Mouse (Mus musculus): Measurements from ENCODE around the gene Zfp36l2.
A peak's percentile ranks its signal among the peaks of the same experiment; 100 is the strongest.

Gene Zfp36l2

GRCm38 (mm10) chr17:84152206-84152975, 35.4 kb downstream of the Zfp36l2 start:
- DNase-seq (ENCODE audit: low read depth, low spot score) = peak; percentile 31

GRCm38 (mm10) chr17:84151306-84151705, 36.4 kb downstream of the Zfp36l2 start:
- DNase-seq (ENCODE audit: low read depth, low spot score) = peak; percentile 47

- no peak for DNase-seq (ENCODE audit: low read depth, low spot score)
These were observed 37.5 kb downstream of the Zfp36l2 start for GRCm38 (mm10) chr17:84150291-84150690.

- no peak for DNase-seq (ENCODE audit: low read depth, low spot score)
These were observed 38.2 kb downstream of the Zfp36l2 start for GRCm38 (mm10) chr17:84149566-84149965.

- peak; percentile 99 for DNase-seq (ENCODE audit: low read depth, low spot score)
These were observed 39.0 kb downstream of the Zfp36l2 start for GRCm38 (mm10) chr17:84148499-84149484.

- no peak for DNase-seq (ENCODE audit: low read depth, low spot score)
These were observed 40.3 kb downstream of the Zfp36l2 start for GRCm38 (mm10) chr17:84147183-84148108.

GRCm38 (mm10) chr17:84146458-84147182, 41.1 kb downstream of the Zfp36l2 start:
- DNase-seq (ENCODE audit: low read depth, low spot score) = no peak

GRCm38 (mm10) chr17:84145826-84146287, 41.9 kb downstream of the Zfp36l2 start:
- no peak for DNase-seq (ENCODE audit: low read depth, low spot score)

- DNase-seq (ENCODE audit: low read depth, low spot score) = no peak
These were observed 42.8 kb downstream of the Zfp36l2 start for GRCm38 (mm10) chr17:84144762-84145599.

GRCm38 (mm10) chr17:84144130-84144529, 43.6 kb downstream of the Zfp36l2 start:
- no peak for DNase-seq (ENCODE audit: low read depth, low spot score)

- no peak for DNase-seq (ENCODE audit: low read depth, low spot score)
These were observed 44.4 kb downstream of the Zfp36l2 start for GRCm38 (mm10) chr17:84143219-84143844.

- DNase-seq (ENCODE audit: low read depth, low spot score) = no peak
These were observed 46.1 kb downstream of the Zfp36l2 start for GRCm38 (mm10) chr17:84141691-84142090.

GRCm38 (mm10) chr17:84140822-84141507, 46.8 kb downstream of the Zfp36l2 start:
- peak; percentile 48 for DNase-seq (ENCODE audit: low read depth, low spot score)

- DNase-seq (ENCODE audit: low read depth, low spot score) = no peak
These were observed 50.2 kb downstream of the Zfp36l2 start for GRCm38 (mm10) chr17:84137393-84138171.

- no peak for DNase-seq (ENCODE audit: low read depth, low spot score)
These were observed 50.9 kb downstream of the Zfp36l2 start for GRCm38 (mm10) chr17:84136669-84137392.

- no peak for DNase-seq (ENCODE audit: low read depth, low spot score)
These were observed 51.5 kb downstream of the Zfp36l2 start for GRCm38 (mm10) chr17:84136217-84136616.

GRCm38 (mm10) chr17:84135243-84135642, 52.5 kb downstream of the Zfp36l2 start:
- no peak for DNase-seq (ENCODE audit: low read depth, low spot score)
